Mouse (Mus musculus) kidney, postnatal 25 days (tissue): ENCODE measurements around the gene Mamdc4.
A peak's percentile ranks its signal among the peaks of the same experiment; 100 is the strongest.

Experiments
- DNase-seq, 2 experiments: peaks; one replicate each; pipeline ENCODE4 v3.0.0; 2021; ENCODE audit warnings: mixed read lengths in 2 of 2

Mamdc4 gene

DNA sequence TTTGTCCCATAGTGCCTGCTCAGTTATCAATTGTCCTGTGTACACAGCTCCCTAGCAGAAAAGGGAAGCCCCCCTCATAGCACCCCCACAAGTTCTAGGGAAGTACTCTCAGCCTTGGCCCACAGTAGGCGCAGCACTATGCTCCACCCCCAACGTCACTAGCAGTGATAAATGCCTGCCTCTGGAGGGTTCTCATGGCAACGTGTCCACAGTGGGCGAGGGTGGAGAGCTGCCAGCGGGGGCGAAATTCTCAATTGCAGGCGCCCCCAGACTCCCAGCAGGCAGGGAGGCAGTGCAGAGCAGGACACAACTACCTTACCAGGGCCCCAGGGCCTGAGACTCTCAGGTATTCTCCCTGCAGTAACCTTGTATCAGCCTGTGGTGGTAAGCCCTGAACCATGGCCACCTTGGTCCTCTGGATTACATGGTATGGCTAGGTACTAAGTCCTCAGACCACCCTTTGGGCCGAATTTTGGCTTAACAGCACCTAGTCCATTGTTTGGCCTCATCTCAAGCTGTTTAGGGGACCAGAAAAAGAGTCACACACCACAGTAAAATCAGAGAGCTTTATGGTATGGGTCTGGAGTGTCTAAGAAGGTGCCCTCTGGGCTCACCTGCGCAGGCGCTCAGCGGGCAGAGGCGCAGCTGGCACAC is 7.9 kb upstream of the Mamdc4 start:
- peak; percentile 39 to 69 for DNase-seq

DNA sequence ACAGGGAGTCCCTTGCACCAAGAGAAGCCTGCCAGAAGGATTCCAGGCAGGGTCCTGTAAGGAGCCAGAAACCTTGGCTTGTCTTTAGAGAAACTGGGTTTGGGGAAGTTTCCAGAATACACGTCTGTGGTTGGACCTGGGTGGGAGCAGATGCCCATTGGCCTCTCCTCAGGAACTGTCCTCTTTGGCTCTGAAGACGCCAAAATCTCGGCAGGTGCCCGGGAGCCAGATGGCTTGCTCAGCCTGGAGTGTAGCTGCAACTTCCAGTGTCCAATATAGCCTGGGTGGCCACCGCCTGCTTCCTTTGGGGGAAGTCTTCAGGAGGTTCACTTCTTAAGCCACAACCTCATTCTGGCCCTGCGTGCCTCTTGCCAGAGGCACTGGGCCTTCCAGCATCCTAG is 7.3 kb upstream of the Mamdc4 start:
- no peak for DNase-seq

DNA sequence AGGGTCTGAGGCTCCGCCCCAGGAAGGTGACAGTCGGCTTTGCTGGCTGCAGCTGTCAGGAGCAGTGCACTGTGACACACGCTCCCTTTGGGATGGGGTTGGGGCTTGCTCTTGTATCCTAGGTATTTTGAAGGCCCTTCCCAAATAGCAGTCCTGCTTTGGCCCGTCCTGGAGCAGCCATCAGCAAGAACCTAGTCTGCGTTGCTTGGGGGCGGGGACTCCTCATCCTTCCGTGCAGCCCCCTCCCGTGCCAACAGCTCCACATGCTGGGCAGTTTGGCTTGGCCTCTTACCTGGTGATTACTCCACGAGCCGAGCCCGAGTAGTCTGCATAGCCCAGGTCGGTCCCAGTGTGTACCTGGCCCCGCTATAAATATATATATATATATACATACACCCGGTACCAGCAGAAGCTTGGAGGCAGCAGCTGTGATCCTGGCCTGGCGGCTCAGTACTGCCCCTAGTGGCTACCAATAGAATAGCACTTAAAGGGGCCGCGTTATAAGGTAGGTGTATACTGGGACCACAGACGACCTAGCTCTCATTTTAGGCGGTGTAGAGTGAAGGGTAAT is 6.7 kb upstream of the Mamdc4 start, which contains the start of gene Ajm1:
TSS of gene Ajm1 (minus strand) at position 464 of the 571 bp plus-strand sequence.
- DNase-seq, result peak; percentile 34 to 68

DNA sequence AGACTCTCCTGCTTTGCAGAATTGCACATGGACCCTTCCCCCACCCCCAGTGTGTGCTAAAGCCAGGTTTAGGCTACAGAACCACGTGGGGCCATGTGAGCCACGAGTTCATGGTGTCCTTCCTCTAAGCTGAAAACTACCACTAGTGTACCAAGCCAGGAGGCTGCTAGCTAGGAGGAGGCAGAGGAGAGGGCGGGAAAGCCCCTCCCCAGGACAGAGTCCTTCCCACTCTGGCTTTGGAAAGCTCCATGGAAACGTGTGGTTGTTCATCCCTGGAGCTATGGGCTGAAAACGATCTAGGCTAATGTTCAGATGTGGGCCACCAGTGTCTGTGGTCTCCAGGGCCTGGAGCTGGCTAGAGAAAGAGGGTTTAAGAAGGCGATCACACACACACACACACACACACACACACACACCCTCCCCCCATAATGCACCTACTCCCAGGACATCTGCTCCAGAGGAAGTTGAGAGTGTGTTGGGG is 6.0 kb upstream of the Mamdc4 start:
- peak in 1 of 2 experiments; percentile 54 for DNase-seq

DNA sequence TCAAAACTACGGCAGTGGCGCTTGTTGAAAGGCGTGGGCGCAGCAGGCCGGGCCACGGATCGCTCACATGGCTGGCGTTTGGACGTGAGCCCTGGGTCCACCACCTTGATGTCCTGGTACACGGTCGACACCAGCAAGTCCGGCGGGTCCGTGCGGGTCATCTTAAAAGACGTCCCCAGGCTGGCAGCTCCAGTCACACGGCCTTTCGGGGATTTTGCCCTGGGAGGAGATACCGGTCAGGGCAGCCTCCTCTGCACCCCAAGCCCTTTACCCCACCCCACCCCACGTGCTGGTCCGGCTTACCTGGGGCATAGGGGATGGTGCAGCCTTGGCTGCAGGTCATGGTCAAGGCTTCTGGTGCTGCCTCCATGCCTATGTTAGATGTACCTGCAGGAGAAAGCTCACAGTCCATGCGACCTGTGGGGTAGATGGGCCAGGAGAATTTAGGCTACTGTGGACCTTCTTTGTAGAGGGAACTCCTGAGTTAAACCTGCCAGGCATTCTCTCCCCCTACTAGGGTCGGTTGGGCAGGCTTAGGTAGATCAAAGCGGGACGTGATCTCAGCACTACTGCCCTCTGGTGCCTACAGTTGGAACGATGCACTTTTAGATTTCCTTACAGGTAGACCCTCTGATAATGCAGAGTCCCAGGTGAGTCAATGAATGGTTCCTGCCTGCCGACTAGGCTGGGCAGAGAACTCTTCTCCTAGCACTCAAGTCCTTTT is 5.3 kb upstream of the Mamdc4 start:
- DNase-seq, result peak; percentile 59 to 79

DNA sequence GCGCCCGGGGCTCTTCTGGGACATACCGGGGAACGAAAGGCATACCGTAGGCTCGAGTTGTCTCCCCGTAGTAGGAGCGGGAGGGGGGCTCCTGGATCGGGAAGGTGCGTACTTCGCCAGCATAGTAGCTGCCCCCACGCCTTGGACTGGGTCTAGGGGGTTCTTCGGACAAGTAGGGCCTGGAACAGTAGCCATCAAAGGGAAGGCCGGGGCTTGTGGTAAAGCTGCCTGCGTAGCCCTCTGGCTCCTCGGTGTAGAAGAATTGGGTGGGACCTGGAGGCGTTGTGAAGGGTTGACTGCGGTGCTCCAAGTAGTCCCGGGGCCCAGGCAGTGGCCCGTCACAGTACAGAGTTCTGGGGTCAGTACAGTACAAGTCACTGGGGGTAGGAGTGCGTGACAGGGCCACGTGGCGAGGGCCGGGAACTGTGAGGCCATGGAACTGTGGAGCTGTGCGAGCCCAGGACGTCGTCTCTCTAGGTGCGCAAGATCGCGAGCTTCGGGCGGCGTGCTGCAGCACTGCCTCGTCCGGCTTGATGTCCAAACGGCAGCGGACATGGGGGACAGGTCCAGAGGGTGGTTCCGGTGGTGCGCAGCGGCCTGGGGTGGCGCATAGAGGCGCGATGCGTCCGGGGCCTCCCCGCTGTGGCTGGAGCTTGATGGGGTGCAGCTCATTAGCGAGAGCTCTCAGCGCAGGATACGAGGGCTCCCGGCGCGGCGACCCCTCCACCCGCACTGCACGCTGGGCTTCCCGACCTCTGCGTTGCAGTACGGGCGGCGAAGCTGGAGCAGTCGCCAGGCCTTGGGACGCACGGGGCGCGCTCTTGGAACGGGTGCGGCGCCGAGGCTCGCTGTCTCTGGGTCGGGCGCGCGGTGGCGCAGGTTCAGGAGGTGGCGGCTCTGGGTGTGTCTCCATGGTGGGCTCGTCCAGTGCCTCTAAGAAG is 4.4 kb upstream of the Mamdc4 start:
- DNase-seq, result no peak

GRCm38 (mm10) chr2:25577951-25578795 is 3.5 kb upstream of the Mamdc4 start:
- DNase-seq, result peak in 1 of 2 experiments; percentile 52

GRCm38 (mm10) chr2:25576965-25577891 is 2.6 kb upstream of the Mamdc4 start:
- DNase-seq, result no peak

DNA sequence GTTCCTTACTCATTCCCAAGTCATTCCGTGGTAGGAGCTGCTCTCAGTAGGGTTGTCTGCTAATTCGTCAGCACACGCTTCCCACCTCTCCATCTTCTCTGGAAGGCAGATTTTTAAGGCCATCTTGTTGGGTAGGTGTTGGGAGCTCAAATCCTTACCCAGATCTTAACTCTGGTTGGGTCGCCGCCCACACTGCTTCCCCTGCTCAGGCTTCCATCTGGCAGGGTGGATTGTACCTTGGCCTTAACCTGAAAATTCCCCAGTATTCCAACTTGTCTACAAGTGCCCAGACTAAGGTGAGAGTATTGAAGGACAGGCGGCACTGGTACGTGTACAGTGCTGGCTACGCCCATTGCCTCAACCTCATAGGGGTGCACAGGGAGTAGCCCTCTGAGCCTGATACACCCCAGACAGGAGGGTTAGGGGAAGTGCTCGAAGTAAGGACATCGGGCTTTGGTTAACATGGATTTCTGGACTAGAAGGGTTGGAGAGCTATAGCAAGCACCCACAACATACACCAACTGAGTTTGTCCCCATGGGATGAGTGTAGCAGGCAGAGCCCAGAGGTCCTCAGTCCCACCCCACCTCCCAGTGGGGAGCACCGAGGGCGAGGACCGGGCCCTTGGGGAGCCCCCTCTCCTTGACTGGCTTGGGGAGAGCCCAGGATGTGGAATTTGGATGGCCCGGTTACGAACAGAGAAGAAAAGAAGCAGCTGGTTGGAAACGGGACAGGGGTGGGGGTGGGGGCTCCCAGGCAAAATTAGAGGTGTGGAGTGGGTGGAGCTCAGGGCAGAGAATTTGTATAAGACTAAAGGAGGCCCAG is 1.6 kb upstream of the Mamdc4 start:
- no peak for DNase-seq

GRCm38 (mm10) chr2:25575432-25576027 is 885 bp upstream of the Mamdc4 start:
- DNase-seq, result peak; percentile 46 to 71

- no peak for DNase-seq
Observed at GRCm38 (mm10) chr2:25574136-25574535, 509 bp downstream of the Mamdc4 start.

GRCm38 (mm10) chr2:25573068-25573467 is 1.6 kb downstream of the Mamdc4 start:
- no peak for DNase-seq

GRCm38 (mm10) chr2:25571221-25571620 is 3.4 kb downstream of the Mamdc4 start:
- no peak for DNase-seq

DNA sequence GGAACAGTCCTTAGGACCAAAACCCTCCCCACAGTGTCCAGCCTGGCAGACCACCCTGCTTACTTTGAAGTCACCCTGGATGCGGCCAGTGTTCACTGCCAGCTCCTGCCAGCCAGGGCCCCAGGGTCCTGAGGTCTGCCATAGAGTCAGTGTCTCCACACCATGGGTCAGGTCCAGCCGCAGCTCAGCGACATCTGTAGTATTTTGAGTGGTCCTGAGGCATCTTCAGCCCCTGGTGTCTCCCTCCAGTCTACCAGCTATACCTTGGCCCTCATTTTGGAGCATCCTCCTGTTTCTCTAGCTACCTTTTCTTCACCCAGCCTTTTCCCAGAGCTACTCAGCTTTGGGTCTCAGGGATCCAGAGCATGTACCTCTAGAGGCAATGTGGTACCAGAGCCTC is 5.3 kb downstream of the Mamdc4 start:
- peak in 1 of 2 experiments; percentile 35 for DNase-seq

GRCm38 (mm10) chr2:25568473-25569019 is 6.1 kb downstream of the Mamdc4 start:
- peak in 1 of 2 experiments; percentile 48 for DNase-seq

DNA sequence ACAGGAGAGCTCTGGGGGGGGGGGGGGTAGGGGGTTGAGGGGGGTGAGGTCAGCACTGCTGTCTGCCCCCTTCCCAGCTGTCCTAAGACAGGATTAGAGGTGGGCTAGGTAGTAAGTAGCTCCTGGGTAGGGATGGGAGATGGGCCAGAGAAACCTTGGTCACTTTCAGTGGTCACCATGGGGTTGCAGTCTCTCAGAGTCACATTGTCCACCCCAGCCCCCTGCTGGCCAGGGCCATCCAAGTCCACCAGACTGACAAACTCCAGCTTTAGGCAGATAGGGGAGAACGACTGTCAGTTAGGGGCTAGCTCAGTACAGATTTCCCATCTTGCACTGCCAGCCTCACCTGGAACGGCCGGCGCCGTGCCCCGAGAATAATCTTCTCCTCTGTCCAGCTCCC is 8.1 kb downstream of the Mamdc4 start:
- peak in 1 of 2 experiments; percentile 38 for DNase-seq

DNA sequence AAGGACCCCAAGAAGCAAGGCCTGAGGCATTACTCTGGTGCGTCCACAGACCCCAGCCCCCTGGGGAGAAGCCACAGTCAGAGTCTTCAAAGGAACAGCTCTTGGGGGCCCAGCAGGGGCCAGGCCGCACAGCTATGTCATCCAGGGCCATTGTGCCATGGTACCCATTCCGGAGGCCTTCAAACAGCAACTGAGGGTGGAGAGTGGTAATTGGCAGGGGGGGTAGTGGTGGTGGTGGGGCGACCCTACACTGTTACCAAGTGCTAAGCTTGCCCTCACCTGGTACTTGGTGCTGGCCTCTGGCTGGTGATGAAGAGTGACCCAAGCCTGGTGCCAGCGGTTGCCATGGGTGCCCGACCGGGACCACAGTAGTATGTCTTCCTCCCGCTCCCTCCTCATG is 8.9 kb downstream of the Mamdc4 start:
- DNase-seq, result peak in 1 of 2 experiments; percentile 33

- DNase-seq, result no peak
Observed at GRCm38 (mm10) chr2:25561946-25562345, 12.7 kb downstream of the Mamdc4 start.

DNA sequence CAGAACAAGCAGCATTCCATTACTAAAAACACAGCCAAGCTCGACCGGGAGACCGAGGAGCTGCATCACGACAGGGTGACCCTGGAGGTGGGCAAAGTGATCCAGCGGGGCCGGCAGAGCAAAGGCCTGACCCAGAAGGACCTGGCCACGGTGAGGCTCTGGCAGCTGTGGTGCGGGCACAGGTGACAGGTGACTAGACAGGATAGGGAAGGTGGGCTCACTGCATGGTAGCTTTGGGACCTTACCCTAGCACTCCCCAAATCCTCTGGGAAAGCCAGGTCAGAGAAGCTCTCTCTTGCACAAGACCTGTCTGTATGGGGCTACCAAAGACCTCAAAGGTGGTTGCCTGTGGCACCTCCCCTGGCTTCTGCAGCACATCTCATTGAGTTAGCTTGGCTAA is 14.1 kb downstream of the Mamdc4 start:
- peak in 1 of 2 experiments; percentile 43 for DNase-seq
